Mouse (Mus musculus) induced T-regulatory cell, adult 2 months (primary cell): Measurements from ENCODE around the gene Trex1.

Experiments used
- DNase-seq: peaks from one replicate; pipeline ENCODE4 v3.0.0-alpha.2; 2012; ENCODE audit warnings: low read depth

Trex1 gene

DNA sequence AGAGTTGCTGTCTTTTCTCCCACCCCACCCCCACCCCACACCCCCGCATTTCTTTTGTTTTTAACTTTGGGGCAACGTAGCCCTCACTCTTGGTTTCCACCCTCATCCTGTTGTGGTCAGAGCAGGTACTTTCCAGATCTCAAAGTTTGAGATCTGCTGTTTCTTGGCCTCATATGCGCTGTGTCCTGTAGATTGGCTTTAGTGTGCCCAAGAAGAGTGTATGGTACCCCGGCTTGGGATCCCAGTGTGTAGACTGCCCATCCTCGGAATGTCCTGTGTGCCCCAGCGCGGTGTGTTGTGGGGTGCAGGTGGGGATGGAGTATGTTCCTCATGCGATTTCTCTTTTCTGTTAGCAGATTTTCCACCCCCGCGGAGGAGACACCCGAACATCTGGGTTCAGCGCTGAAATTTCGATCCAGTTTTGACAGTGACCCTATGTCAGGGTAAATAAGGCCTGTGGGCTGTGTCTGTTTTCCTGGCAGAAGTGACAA is 8.5 kb downstream of the Trex1 start:
- DNase-seq: peak; percentile 96

DNA sequence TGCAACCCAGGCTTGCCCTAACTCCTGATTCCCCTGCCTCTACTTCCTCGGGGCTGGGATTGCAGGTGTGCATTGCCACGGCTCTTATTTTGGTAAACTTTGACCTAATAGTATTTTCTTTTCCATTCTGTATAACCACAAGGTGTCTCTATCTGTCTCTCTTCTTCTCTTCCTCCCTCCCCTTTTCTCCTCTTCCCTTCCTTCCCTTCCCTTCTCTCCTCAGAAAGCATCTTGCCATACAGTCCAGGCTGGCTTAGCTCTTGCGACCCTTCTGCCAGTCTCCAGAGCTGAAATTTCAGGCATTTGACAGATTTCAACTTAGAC is 8.9 kb downstream of the Trex1 start:
- DNase-seq: no peak

DNA sequence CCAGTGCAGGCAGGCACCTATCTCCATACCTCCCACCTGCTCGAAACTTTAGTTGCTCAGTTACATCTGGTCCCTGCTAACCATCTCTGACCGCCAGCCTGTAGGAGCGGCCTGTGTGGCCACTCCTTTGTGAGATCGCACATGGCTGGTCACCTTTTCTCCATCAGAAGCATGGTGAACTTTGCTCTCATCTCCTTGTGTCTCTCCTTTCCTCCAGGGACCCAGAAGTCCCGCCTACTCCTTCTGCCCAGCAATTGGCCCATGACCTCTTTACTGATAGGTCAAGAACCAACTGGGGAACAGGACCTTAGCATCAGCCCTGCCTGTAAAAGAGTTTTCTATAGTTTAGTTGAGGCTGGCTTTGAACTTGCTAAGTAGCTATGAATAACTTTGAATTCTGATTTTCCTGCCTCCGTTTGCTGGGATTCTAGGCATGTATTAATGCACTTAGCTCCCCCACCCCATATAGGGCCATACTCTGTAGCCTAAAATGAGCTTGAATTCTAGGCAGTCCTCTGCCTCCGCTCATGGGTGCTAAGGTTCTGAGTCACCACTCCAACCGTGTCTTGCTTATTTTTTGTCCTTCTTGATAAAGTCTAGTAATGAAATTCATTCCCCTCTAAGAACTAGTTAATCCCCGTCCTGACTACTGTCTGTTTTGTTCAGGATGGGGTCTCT is 9.4 kb downstream of the Trex1 start:
- peak; percentile 88 for DNase-seq

DNA sequence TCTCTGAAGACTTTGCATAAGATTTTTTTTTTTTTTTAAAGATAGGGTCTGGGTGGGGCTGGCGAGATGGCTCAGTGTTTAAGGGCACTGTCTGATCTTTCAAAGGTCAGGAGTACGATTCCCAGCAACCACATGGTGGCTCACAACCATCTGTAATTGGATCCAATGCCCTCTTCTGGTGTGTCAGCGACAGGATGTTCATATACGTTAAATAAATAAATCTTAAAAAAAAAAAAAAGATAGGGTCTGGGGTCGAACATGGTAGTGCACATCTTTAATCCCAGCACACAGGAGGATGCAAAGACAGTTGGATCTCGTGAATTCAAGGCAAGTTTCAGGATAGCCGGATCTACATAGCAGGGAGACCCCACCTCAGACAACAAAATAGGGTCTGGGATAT is 10.2 kb downstream of the Trex1 start:
- DNase-seq: peak; percentile 45

DNA sequence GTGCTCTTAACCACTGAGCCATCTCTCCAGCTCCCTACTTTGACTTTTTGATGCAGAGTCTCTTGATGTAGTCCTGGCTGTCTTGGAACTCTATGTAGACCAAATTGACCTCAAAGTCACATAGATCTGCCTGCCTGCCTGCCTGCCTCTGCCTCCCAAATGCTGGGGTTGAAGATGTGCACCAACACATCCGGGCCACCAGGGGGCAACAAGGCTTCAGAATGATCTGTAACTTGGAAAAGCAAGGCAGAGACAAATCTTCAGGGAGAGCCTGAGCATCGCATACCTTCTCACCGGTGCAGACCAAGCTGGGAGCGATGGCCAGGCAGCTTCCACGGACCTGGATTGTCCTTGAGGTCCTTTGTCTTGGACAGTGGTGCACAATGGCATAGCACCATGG is 13.2 kb downstream of the Trex1 start:
- DNase-seq: peak; percentile 93

DNA sequence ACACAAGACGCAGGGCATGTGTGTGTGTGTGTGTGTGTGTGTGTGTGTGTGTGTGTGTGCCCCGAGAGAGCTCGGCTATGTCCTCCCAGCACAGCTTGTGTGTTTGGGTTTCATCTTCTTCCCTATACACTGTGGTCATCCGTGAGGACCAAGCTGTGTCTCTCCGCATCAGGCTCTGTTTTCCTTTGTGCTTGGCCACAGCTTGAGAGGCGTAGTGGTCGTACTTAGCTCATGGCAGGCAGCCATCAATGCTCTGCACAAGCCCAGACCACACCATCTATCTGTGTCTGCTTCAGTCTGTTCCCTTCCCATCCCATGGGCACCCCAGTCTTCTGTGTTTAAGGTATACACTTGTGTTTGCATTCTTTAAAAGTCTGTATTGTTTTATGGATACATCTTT is 18.2 kb downstream of the Trex1 start:
- DNase-seq: no peak

DNA sequence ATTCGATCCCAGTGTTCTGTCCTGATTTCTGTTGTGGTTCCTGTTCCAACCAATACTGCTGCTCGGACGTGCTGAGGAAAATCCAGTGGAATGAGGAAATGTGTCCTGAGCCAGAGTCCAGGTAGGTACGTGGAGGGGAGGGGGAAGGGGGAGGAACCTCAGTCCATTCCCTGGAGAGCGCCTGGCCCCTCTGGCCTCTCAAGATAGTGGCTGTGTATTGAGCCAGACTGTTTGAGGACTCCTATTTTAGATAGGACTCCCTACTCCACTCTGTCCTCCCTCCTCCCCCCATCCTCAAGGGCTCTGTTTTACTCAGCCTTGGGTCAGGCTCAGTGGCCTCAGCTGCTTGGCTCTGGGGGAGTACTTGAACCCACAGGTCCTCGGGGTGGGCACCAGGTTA is 18.6 kb downstream of the Trex1 start:
- DNase-seq: no peak

DNA sequence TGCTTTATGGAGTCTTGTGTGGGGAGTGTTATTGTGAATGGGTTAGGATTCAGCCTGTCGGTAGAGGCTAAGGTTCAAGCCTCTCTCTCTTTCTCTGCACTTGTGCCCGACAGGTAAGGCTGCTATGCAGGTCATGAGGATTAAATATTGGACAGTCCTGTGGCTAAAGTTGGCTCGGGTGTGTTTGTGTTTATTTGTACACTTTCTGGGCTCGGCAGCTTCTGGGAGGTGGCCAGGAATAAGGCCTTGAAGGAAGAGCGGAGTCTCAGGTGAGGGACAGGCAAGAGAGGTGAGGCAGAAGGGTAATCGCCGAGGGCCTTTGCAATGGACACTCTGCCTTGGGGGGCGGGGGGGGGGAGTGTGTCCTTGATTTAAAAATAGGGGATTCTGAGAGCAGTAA is 19.3 kb downstream of the Trex1 start:
- DNase-seq: no peak

DNA sequence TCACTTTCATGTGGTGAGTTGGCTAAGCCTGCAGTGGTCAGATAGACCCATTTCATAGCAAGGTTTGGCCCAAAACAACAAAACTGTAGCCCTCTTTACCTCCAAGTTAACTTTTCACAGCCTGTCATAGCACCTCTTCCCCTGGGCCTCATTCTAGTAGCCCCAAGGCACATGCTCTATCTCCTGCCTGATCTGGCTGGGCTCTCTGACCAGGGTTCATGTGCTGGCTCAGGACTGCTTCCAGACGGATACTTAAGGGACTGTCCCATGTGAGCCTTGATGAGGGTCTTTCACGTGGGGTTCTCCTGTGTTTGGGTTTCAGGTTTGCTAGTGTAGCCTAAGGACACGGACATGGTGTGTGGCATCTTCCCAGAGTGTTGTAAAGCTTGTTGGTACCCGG is 19.9 kb downstream of the Trex1 start:
- no peak for DNase-seq

DNA sequence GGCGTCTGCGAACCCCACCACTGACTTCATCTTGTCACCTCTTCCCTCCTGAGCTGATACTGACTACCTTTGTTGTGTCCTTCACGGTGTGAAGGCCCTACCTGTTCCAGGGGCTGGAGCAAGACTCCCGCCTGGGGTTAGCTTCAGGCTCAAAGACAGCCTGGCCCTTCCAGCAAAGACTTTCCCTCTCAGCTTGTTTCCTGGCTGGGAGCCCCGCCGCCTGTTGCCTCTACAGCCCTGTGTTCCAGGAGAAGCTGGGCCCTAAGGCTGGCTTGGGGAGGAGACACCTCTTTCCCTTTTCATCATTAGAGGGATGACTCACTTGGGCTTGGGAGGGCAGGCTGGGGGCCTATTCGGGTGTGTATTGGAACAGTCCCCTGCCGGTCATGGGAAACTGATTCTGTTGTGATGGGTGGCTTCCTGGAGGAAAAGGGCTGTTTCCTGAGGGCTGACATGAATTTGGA is 20.6 kb downstream of the Trex1 start:
- no peak for DNase-seq

DNA sequence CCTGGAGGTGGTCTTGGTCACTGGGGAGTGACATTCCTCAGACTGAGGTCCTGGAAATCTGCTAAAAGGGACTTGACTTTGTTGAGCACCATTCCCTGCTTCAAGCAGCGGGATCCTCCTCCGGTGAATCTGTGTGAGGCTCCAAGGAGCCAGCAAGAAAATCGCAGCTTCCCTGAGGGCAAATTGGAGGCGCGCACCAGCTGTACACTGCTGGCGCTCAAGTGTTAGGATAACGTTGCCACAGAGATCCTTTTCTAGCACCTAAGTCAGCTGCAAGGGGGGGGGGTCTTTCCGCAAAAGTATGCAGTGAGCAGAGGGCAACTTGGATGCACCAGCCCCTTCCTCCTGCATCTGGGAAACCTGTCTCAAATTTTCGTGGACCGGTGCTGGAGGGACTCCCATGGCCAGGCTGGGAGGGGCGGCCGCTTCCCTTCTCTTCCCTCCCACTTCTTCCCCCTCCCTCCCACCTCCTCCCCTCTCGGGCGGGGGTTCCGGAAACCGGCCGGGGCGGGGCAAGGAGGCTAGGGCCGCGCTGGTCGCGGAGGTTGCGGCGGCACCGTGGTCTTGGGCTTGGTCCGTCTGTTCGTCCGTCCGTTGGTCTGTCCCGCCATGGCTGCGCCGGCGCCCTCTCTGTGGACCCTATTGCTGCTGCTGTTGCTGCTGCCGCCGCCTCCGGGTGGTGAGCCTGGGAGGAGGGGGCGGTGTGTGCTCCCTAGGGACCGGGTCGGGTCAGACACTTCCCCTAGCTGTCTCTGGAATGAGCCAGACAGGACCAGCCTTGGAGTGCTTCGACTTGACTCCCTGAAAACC is 21.2 kb downstream of the Trex1 start, which contains the start of gene Shisa5:
Shisa5 (plus strand) TSS at position 480 of the 810 bp plus-strand sequence.
- DNase-seq: peak; percentile 82

DNA sequence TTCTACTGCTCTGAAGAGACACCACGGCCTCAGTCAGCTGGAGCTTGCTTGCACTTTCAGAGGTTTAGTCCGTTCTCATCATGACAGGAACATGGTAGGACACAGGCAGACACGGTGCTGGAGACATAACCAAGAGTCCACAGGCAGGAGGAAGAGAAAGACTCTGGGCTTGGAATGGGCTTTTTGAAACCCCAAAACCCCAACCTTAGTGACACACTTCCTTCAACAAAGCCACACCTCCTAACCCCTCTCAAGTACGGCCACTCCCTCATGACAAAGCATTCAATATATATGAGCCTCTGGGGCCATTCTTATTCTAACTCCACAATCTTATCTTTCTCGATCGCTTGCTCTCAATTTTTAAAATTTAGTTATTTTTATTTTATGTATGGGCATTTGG is 27.1 kb downstream of the Trex1 start:
- DNase-seq: no peak

DNA sequence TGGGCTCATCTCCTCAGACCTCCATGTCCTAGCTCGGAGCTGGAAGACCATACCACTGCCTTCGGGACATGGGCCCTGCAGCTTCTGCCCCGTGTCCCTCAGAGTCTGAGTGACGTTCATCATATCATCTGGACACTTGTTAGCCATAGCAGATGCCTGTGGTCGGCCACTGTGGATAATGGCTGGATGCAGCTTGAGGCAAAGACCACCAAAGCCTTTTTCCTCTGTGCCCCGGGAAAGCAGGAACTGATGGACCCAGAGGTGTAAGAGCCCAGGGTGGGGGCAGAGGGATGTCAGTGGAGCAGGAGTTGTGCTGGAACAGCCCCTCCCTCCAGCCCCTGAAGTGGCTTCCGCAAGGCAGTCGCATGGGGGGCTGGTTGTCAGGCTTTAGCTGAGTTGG is 27.8 kb downstream of the Trex1 start:
- no peak for DNase-seq

DNA sequence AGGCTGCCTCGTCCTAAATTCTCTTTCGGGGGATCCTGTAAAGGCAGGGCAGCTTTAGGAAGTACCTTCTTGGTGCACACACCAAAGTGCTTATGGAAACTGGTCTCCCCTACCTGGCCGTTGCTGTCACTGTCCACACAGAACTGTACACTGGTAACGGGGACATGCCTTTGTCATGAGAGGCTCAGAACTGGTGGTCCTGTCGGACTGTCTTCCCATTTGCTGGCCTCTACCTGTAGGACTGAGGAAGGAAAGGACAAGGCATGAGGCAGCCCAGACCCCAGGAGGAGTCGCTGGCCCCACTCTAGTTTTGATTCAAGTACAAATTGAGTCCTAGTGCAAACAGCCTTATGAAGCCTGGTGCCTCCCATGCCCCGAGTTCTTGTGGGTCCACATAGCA is 28.5 kb downstream of the Trex1 start:
- DNase-seq: no peak

DNA sequence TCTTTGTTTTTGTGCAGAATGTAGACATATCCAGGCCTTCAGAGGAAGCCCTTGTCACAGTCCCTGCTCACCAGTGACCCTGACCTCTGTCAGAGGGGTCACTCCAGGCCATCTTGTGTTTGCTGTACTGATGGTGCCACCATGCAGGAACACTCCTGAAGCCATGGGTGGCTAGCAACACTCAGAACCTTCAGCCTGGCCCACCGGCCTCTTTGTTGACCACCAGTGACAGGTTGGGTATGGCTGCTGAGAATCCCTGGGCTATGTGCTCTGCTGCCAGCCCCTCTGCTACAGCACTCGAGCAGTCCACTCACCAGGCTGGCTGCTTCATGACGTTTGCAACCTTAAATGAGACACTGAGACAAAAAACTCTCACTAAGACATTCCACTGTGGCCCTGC is 29.2 kb downstream of the Trex1 start:
- DNase-seq: no peak

DNA sequence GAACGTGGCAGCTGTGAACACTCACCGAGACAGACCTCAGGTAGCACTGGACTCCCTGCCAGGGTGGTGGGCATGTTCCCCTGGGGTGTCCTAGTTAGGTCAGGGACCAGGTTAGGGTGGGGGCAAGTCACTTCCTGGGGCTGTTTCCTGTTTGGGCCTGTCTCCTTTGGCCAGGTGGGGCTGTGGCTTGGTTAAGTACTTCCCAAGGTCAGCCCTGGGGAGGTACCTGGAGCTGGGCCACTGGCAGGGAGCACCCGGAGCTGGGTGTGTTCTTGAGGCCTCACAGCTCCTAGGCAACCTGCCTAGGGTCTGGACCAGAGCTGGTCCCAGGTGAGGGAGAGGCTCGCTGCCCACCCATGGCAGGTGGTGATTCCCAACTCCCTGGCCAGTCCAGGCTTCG is 30.6 kb downstream of the Trex1 start:
- DNase-seq: no peak

DNA sequence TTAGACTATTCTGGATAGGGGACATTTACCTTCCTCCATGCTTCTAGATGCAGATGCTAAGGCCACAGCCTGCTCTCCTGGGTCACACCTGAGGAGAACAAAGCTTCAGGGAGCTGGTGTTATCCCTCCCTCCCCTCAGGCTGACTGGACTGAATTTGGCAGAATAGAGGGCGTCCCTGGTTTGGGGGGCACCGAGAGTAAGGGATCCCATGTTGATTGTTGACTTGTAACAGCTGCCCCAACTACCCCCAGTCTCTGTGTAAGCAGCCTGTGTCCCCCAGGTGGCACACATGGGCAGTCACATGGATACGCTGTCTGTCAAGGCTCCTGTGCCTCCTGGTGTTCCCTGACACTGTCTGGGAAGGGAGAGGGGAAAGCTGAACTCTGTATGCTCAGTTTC is 31.1 kb downstream of the Trex1 start:
- no peak for DNase-seq

DNA sequence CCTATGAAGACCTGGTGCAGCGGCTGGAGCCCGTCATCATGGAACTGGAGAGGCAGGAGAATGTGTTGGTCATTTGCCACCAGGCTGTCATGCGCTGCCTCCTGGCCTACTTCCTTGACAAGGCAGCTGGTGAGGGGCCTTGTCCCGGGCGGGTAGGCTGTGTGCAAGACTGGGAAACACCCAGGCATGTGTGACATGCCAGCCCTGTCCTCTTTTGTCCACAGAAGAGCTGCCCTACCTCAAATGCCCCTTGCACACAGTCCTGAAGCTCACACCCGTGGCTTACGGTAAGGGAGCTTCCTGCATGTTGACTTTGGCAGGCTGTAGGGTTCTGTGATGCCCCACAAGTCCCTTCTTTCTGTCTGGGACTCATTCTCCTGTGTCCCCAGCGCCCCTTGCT is 32.0 kb downstream of the Trex1 start:
- no peak for DNase-seq

DNA sequence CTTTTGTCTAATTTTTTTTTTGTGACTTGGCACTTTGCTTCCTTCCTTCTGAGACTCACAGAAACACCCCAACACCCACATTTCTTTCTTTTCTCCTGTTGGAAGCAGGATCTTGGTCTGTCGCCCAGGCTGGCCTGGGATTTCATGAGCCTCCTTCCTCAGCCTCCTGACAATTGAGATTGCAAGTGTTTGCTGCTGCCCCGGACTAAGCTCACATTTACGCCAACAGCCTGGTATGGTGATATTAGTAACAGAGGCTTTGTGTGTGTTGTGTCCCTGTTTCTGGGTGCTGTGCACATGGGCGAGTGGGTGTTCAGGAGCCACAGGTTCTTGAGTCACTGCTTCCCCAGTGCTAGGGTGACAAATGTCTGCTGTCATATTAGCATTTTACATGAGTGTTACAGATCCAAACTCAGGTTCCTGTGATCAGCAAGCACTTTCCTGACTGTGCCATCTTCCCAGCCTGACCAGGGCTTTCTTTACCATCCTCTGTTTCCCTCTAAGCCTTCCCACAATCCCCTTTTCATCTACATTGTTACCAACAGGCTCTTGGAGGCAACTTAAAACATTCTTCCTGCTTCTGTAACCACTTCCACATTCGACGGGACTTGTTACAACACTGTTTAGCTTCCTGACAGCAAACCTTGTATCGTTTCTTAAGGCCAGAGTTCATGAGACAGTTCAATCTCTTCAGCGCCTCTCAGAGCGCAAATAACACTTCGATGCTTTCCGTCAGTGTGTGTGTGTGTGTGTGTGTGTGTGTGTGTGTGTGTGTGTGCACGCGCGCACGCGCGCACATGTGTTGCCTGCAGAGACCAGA is 36.5 kb downstream of the Trex1 start:
- peak; percentile 32 for DNase-seq

DNA sequence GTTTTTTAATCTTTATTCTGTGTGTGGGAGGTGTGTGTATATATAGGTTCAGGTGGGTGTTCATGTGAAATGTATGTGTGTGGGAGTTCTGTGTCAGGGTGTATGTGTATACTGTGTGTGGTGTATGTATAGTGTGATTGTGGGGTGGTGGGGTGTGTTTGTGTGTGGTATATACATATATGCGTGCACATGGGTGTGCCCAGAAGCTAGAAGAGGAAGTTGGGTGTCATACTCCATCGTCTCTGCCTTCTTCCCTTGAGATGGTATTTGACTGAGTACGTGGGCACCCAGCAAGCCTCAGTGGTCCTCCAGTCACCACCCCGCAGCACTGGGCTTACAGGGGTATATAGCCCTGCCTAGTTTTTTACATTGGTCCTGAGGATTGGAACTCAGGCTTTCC is 38.1 kb downstream of the Trex1 start:
- no peak for DNase-seq

DNA sequence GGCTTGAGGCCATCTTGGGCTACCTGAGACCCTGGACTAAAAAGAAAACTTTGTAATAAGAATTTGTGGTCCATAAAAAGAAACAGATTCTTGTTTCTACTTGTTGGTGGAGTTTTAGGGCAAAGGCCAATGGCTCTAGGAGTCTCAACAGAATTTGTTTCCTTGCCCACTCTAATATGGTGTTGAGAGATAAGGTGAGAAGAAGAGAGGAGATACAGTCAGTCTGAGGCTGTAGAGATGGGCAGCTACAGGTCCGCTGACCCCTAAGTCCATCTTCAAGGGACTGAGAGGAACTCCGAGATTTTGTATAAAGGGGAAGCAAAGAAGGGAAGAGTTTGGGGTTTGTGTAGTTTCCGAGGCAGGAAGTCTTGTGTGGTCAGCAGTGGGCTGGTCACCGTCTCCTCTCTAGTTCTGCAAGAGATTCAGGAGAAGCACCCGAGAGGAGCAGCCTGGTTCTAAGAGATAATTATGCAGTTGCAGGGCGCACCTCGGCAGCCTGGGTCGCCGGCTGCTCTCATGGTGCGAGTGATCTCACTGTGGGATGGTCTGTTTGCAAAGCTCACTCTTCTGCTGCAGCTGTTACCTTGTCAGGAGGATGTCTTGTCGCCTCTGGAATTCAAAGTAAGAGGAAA is 42.4 kb downstream of the Trex1 start:
- DNase-seq: no peak

DNA sequence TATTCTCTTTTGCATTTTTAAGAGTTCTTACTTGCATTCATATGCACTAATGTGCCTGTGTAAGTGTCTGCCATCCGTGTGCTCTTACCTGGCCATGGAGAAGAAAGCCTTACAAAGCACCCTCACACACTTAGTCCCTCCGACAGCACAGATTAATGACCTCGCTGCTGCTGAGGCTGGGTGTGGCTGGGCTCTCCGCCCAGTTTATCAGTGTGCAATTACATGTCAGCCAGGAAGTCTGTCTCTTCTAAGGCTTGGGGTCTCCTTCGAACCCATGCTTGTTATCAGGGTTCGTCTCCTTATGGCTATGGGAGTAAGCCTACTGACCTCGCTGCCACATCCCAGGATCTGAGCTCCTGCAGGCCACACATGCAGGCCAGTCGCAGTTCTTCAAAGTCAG is 44.1 kb downstream of the Trex1 start:
- no peak for DNase-seq
